14 mouse cellular contexts compared by ENCODE assay signal in genomic region chr13:119661420-119661819, GRCm38 (mm10). TPM values are rescaled to one million over a fixed set of nuclear protein-coding genes. Genes with fewer than 3 reads are reported as not detected.
A peak's percentile ranks its signal among the peaks of the same experiment; 100 is the strongest.
DNase-seq lines count a peak whose midpoint lies in the region; ATAC-seq and TF ChIP-seq lines count a peak whose summit lies in the region.
"Not testable (repeated sequence)": the region's sequence is repeated elsewhere in the genome, so short reads cannot be mapped to it uniquely, and the experiment has no call there.
"Had no signal": no experiment of that assay in that cellular context is flagged by ENCODE, and none has a peak within 500 bp of the region (broad histone marks: within the 10 kb centered on the region; RNA-seq: fewer than 3 reads in every experiment).

No protein-coding gene starts in this region.

- 0 out of 2 replicates have a peak, but pooled peaks have one; percentile 5 for TF ChIP-seq CTCF in heart, postnatal 0 days (IDR thresholded peaks at IDR 0.05; ENCODE audit: low read depth)
- 0 out of 2 replicates have a peak, but pooled peaks have one; percentile 13 for TF ChIP-seq CTCF in kidney, postnatal 0 days (IDR thresholded peaks at IDR 0.05; ENCODE audit: low read depth)
- TF ChIP-seq CTCF in lung, embryonic 14.5 days (IDR thresholded peaks at IDR 0.05; ENCODE audit: low read depth) = not testable (repeated sequence)
- TF ChIP-seq CTCF in midbrain, postnatal 0 days (IDR thresholded peaks at IDR 0.05) = peak; percentile 33; the same call in 1 of the 2 replicates

- not testable (repeated sequence) for H3K27me3 ChIP-seq in forebrain, embryonic 15.5 days; heart, postnatal 0 days (ENCODE audit: control insufficient read depth, insufficient read depth, low read length); kidney, postnatal 0 days (ENCODE audit: insufficient read depth, low read length); lung, embryonic 14.5 days (ENCODE audit: insufficient read depth, low read length); midbrain, postnatal 0 days (ENCODE audit: insufficient read depth, low read length)

- H3K27ac ChIP-seq in forebrain, embryonic 15.5 days (replicated peaks); heart, postnatal 0 days (ENCODE audit: low read depth); kidney, postnatal 0 days; lung, embryonic 14.5 days (ENCODE audit: low read depth); midbrain, postnatal 0 days (ENCODE audit: low read depth, low read length): not testable (repeated sequence)

- WGBS in forebrain, embryonic 15.5 days = 69% methylated on average over 5 of the region's 9 CpGs
- WGBS in heart, postnatal 0 days = 63% methylated on average over 4 of the region's 9 CpGs
- 31% methylated on average over 3 of the region's 9 CpGs for WGBS in kidney, postnatal 0 days
- WGBS in lung, embryonic 14.5 days = 70% methylated on average over 4 of the region's 9 CpGs
- WGBS in midbrain, postnatal 0 days = 36% methylated on average over 4 of the region's 9 CpGs

- ATAC-seq in forebrain, embryonic 15.5 days (replicated peaks) = 0 out of 2 replicates have a peak, but pooled peaks have one; percentile 35
- not testable (repeated sequence) for ATAC-seq in heart, postnatal 0 days (ENCODE audit: insufficient read depth, low read depth); midbrain, postnatal 0 days (ENCODE audit: low FRiP score)
- peak; percentile 29; the same call in 1 of the 2 replicates for ATAC-seq in kidney, postnatal 0 days (replicated peaks; ENCODE audit: low FRiP score, low read depth)
- ATAC-seq in lung, embryonic 14.5 days (ENCODE audit: insufficient read depth) = peak; percentile 35; the same call in 1 of the 2 replicates

- not testable (repeated sequence) for H3K9ac ChIP-seq in forebrain, embryonic 15.5 days (replicated peaks); heart, postnatal 0 days (replicated peaks; ENCODE audit: low read depth, low read length); kidney, postnatal 0 days (ENCODE audit: low read depth, low read length); lung, embryonic 14.5 days; midbrain, postnatal 0 days (replicated peaks; ENCODE audit: low read length, poor library complexity, severe bottlenecking)

- H3K9me3 ChIP-seq in forebrain, embryonic 15.5 days; heart, postnatal 0 days (replicated peaks; ENCODE audit: control insufficient read depth, low read length); kidney, postnatal 0 days (replicated peaks; ENCODE audit: low read length); lung, embryonic 14.5 days (ENCODE audit: low read depth, low read length); midbrain, postnatal 0 days (ENCODE audit: low read length): not testable (repeated sequence)

- not testable (repeated sequence) for H3K4me2 ChIP-seq in forebrain, embryonic 15.5 days (replicated peaks); heart, postnatal 0 days (ENCODE audit: low read depth, low read length); kidney, postnatal 0 days (ENCODE audit: low read length); lung, embryonic 14.5 days; midbrain, postnatal 0 days (ENCODE audit: low read depth, low read length, poor library complexity, severe bottlenecking)

- not testable (repeated sequence) for H3K4me1 ChIP-seq in forebrain, embryonic 15.5 days; heart, postnatal 0 days (ENCODE audit: control insufficient read depth, insufficient read depth); kidney, postnatal 0 days (replicated peaks; ENCODE audit: insufficient read depth, low read length); lung, embryonic 14.5 days (ENCODE audit: insufficient read depth); midbrain, postnatal 0 days (ENCODE audit: insufficient read depth, low read length)

- DNase-seq in adrenal gland, postnatal 36 days = peak; percentile 26 to 33
- DNase-seq in heart, postnatal 0 days (ENCODE audit: low spot score); kidney, postnatal 0 days (ENCODE audit: low spot score); lung, embryonic 14.5 days; midbrain, postnatal 0 days (ENCODE audit: low spot score): not testable (repeated sequence)
- peak; percentile 41 to 42 for DNase-seq in layer of hippocampus, postnatal 10 days (ENCODE audit: low spot score in 2 of 2)

- not testable (repeated sequence) for TF ChIP-seq EP300 in heart, postnatal 0 days (IDR thresholded peaks at IDR 0.05; ENCODE audit: low read depth)

- H3K36me3 ChIP-seq in forebrain, embryonic 15.5 days; heart, postnatal 0 days (replicated peaks; ENCODE audit: control insufficient read depth, insufficient read depth, low read length); kidney, postnatal 0 days (ENCODE audit: insufficient read depth, low read length); lung, embryonic 14.5 days (ENCODE audit: insufficient read depth); midbrain, postnatal 0 days (ENCODE audit: insufficient read depth, low read length): not testable (repeated sequence)

- not testable (repeated sequence) for H3K4me3 ChIP-seq in forebrain, embryonic 15.5 days; heart, postnatal 0 days (ENCODE audit: low read depth, low read length); kidney, postnatal 0 days (replicated peaks; ENCODE audit: low read depth, low read length); lung, embryonic 14.5 days (ENCODE audit: low read depth, low read length); midbrain, postnatal 0 days (ENCODE audit: low read depth, low read length)

RNA-seq across cellular contexts. Expression of gene Hmgcs1, which starts 28.8 kb away (rescaled TPM):
- 100 to 1,000 TPM; 300 to 363 TPM for total RNA-seq in adrenal gland, postnatal 36 days (2021)
- polyA plus RNA-seq in forebrain, embryonic 15.5 days (2015; fragmentation: Nextera tagmentation; extraction: Ambion mirVana) = 367 and 395 TPM in 2 replicates
- total RNA-seq in heart, postnatal 0 days (2014; rRNA removed; ENCODE audit: low replicate concordance) = 39.0 and 42.6 TPM in 2 replicates
- 61.1 and 66.2 TPM in 2 replicates for polyA plus RNA-seq in heart, postnatal 0 days (2015; fragmentation: Nextera tagmentation; extraction: Ambion mirVana)
- polyA plus RNA-seq in kidney, postnatal 0 days (2015; fragmentation: Nextera tagmentation; extraction: Ambion mirVana) = 153 and 180 TPM in 2 replicates
- 100 to 1,000 TPM; 630 to 638 TPM for total RNA-seq in layer of hippocampus, postnatal 10 days (2021)
- 126 and 142 TPM in 2 replicates for polyA plus RNA-seq in lung, embryonic 14.5 days (2014; fragmentation: Nextera tagmentation; extraction: Ambion mirVana)
- total RNA-seq in midbrain, postnatal 0 days (2014; rRNA removed) = 291 and 374 TPM in 2 replicates
- 416 and 428 TPM in 2 replicates for polyA plus RNA-seq in midbrain, postnatal 0 days (2015; fragmentation: Nextera tagmentation; extraction: Ambion mirVana)

RNA-seq across cellular contexts. Expression of gene Ccl28, which starts 37.8 kb away (rescaled TPM):
- total RNA-seq in adrenal gland, postnatal 36 days (2021) = under 1 TPM; 0.17 to 0.56 TPM
- polyA plus RNA-seq in forebrain, embryonic 15.5 days (2015; fragmentation: Nextera tagmentation; extraction: Ambion mirVana) = 0.26 and 0.51 TPM in 2 replicates
- not detected in 2 replicates for total RNA-seq in heart, postnatal 0 days (2014; rRNA removed; ENCODE audit: low replicate concordance)
- 0.05 TPM in 1 of 2 replicates, not detected in the other for polyA plus RNA-seq in heart, postnatal 0 days (2015; fragmentation: Nextera tagmentation; extraction: Ambion mirVana)
- 0.08 and 0.13 TPM in 2 replicates for polyA plus RNA-seq in kidney, postnatal 0 days (2015; fragmentation: Nextera tagmentation; extraction: Ambion mirVana)
- total RNA-seq in layer of hippocampus, postnatal 10 days (2021) = 1 to 10 TPM; 1.8 to 2.5 TPM
- polyA plus RNA-seq in lung, embryonic 14.5 days (2014; fragmentation: Nextera tagmentation; extraction: Ambion mirVana) = 0.09 TPM in 1 of 2 replicates, not detected in the other
- total RNA-seq in midbrain, postnatal 0 days (2014; rRNA removed) = 2.9 and 3.4 TPM in 2 replicates
- 0.34 and 0.41 TPM in 2 replicates for polyA plus RNA-seq in midbrain, postnatal 0 days (2015; fragmentation: Nextera tagmentation; extraction: Ambion mirVana)
- total RNA-seq: megakaryocyte, adult 5-6 weeks had no signal
- polyA plus RNA-seq: C2C12; embryonic facial prominence, embryonic 11.5 days; erythroblast, embryonic 14.5 days; intestine, embryonic 14.5 days; liver, embryonic 16.5 days; spleen, adult 2 months had no signal
